Mouse (Mus musculus): ENCODE data around the gene C530008M17Rik.

Gene C530008M17Rik

GRCm38 (mm10) chr5:76664936-76665335 is 8.6 kb downstream of the C530008M17Rik start:
- DNase-seq (ENCODE audit: low spot score in 2 of 2): no peak

GRCm38 (mm10) chr5:76665421-76665820 is 9.1 kb downstream of the C530008M17Rik start:
- DNase-seq (ENCODE audit: low spot score in 2 of 2): no peak

- DNase-seq (ENCODE audit: low spot score in 2 of 2): no peak
These were observed 9.9 kb downstream of the C530008M17Rik start for GRCm38 (mm10) chr5:76666026-76666756.

GRCm38 (mm10) chr5:76668118-76668517 is 11.8 kb downstream of the C530008M17Rik start:
- DNase-seq (ENCODE audit: low spot score in 2 of 2): no peak

GRCm38 (mm10) chr5:76668547-76668946 is 12.2 kb downstream of the C530008M17Rik start:
- no peak for DNase-seq (ENCODE audit: low spot score in 2 of 2)

GRCm38 (mm10) chr5:76670183-76670582 is 13.9 kb downstream of the C530008M17Rik start:
- DNase-seq (ENCODE audit: low spot score in 2 of 2): no peak

- DNase-seq (ENCODE audit: low spot score in 2 of 2): no peak
These were observed 17.8 kb downstream of the C530008M17Rik start for GRCm38 (mm10) chr5:76674022-76674653.

GRCm38 (mm10) chr5:76675369-76675768 is 19.1 kb downstream of the C530008M17Rik start:
- DNase-seq (ENCODE audit: low spot score in 2 of 2): no peak

- no peak for DNase-seq (ENCODE audit: low spot score in 2 of 2)
These were observed 24.6 kb downstream of the C530008M17Rik start for GRCm38 (mm10) chr5:76680959-76681358.

- DNase-seq (ENCODE audit: low spot score in 2 of 2): no peak
These were observed 25.8 kb downstream of the C530008M17Rik start for GRCm38 (mm10) chr5:76681895-76682656.

GRCm38 (mm10) chr5:76683455-76683854 is 27.1 kb downstream of the C530008M17Rik start:
- DNase-seq (ENCODE audit: low spot score in 2 of 2): no peak

- no peak for DNase-seq (ENCODE audit: low spot score in 2 of 2)
These were observed 28.6 kb downstream of the C530008M17Rik start for GRCm38 (mm10) chr5:76684658-76685605.

- DNase-seq (ENCODE audit: low spot score in 2 of 2): no peak
These were observed 31.8 kb downstream of the C530008M17Rik start for GRCm38 (mm10) chr5:76687961-76688600.

GRCm38 (mm10) chr5:76688643-76689042 is 32.3 kb downstream of the C530008M17Rik start:
- DNase-seq (ENCODE audit: low spot score in 2 of 2): no peak

GRCm38 (mm10) chr5:76690177-76690593 is 33.9 kb downstream of the C530008M17Rik start:
- DNase-seq (ENCODE audit: low spot score in 2 of 2): no peak

GRCm38 (mm10) chr5:76691251-76691650 is 34.9 kb downstream of the C530008M17Rik start:
- DNase-seq (ENCODE audit: low spot score in 2 of 2): no peak

- DNase-seq (ENCODE audit: low spot score in 2 of 2): no peak
These were observed 35.6 kb downstream of the C530008M17Rik start for GRCm38 (mm10) chr5:76691706-76692424.

GRCm38 (mm10) chr5:76697536-76697935 is 41.2 kb downstream of the C530008M17Rik start:
- no peak for DNase-seq (ENCODE audit: low spot score in 2 of 2)

- DNase-seq (ENCODE audit: low spot score in 2 of 2): no peak
These were observed 41.9 kb downstream of the C530008M17Rik start for GRCm38 (mm10) chr5:76698187-76698586.
